Mouse (Mus musculus) lung, postnatal 0 days (tissue): ENCODE measurements at regions not wholly inside any gene's neighbourhood (a gene's known extent, or its start where the extent isn't known, plus 50 kb on each side); places are given as distances from the start of the nearest gene placed in this dataset.

Experiments used
- CTCF ChIP-seq: IDR thresholded peaks from 2 replicates; pipeline ENCODE4 v1.5.1; 2016; ENCODE audit warnings: antibody characterized with exemption, mild to moderate bottlenecking
- EP300 ChIP-seq: IDR thresholded peaks from 2 replicates; pipeline ENCODE4 v1.6.1; 2016; ENCODE audit warnings: antibody characterized with exemption, mild to moderate bottlenecking, control low read depth

DNA sequence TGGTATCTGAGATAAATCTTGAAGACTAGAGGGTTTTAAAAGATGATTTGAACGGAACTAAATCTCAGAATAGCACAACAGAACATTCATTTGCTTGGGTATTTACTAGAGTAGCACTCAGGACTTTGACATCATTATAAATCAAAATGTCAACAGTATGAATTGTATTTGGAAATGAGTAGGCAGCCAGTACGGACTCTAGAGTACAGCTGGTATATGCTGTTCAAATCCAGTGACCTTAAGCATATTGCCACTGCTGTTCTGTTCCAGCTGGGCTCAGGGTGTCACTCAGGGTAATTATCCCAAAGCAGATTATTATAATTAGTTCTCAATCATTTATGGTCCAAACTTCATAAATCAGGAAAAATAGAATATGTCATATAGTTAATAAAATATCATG, 1252.7 kb upstream of the Slc10a2 start:
- TF ChIP-seq EP300: no peak
- TF ChIP-seq CTCF: no peak
